Mouse (Mus musculus): Measurements from ENCODE around the gene Med9.
A peak's percentile ranks its signal among the peaks of the same experiment; 100 is the strongest.

Med9 gene

GRCm38 (mm10) chr11:59947752-59948400, at the start of gene Med9:
Gene Med9 (plus strand): TSS chr11:59948206.
- peak; percentile 91 for DNase-seq (ENCODE audit: low read depth, low spot score)

GRCm38 (mm10) chr11:59899711-59900685, 48.0 kb upstream of the Med9 start:
- DNase-seq (ENCODE audit: low read depth, low spot score): no peak

GRCm38 (mm10) chr11:59900995-59901394, 47.0 kb upstream of the Med9 start:
- no peak for DNase-seq (ENCODE audit: low read depth, low spot score)

GRCm38 (mm10) chr11:59902045-59902726, 45.8 kb upstream of the Med9 start:
- DNase-seq (ENCODE audit: low read depth, low spot score): no peak

- DNase-seq (ENCODE audit: low read depth, low spot score): no peak
Observed at GRCm38 (mm10) chr11:59906521-59907123, 41.4 kb upstream of the Med9 start.

- no peak for DNase-seq (ENCODE audit: low read depth, low spot score)
Observed at GRCm38 (mm10) chr11:59908446-59908845, 39.6 kb upstream of the Med9 start.

- no peak for DNase-seq (ENCODE audit: low read depth, low spot score)
Observed at GRCm38 (mm10) chr11:59910586-59910985, 37.4 kb upstream of the Med9 start.

- no peak for DNase-seq (ENCODE audit: low read depth, low spot score)
Observed at GRCm38 (mm10) chr11:59911523-59911922, 36.5 kb upstream of the Med9 start.

GRCm38 (mm10) chr11:59913702-59914101, 34.3 kb upstream of the Med9 start:
- no peak for DNase-seq (ENCODE audit: low read depth, low spot score)

GRCm38 (mm10) chr11:59918014-59918413, 30.0 kb upstream of the Med9 start:
- no peak for DNase-seq (ENCODE audit: low read depth, low spot score)

- no peak for DNase-seq (ENCODE audit: low read depth, low spot score)
Observed at GRCm38 (mm10) chr11:59919401-59919800, 28.6 kb upstream of the Med9 start.

- no peak for DNase-seq (ENCODE audit: low read depth, low spot score)
Observed at GRCm38 (mm10) chr11:59920331-59920730, 27.7 kb upstream of the Med9 start.

GRCm38 (mm10) chr11:59921265-59921664, 26.7 kb upstream of the Med9 start:
- DNase-seq (ENCODE audit: low read depth, low spot score): peak; percentile 71

- no peak for DNase-seq (ENCODE audit: low read depth, low spot score)
Observed at GRCm38 (mm10) chr11:59930031-59930430, 18.0 kb upstream of the Med9 start.

GRCm38 (mm10) chr11:59932560-59933337, 15.3 kb upstream of the Med9 start:
- no peak for DNase-seq (ENCODE audit: low read depth, low spot score)

GRCm38 (mm10) chr11:59933943-59934342, 14.1 kb upstream of the Med9 start:
- no peak for DNase-seq (ENCODE audit: low read depth, low spot score)

GRCm38 (mm10) chr11:59937023-59937422, 11.0 kb upstream of the Med9 start:
- no peak for DNase-seq (ENCODE audit: low read depth, low spot score)

- no peak for DNase-seq (ENCODE audit: low read depth, low spot score)
Observed at GRCm38 (mm10) chr11:59937615-59938014, 10.4 kb upstream of the Med9 start.

GRCm38 (mm10) chr11:59939821-59940220, 8.2 kb upstream of the Med9 start:
- no peak for DNase-seq (ENCODE audit: low read depth, low spot score)

- DNase-seq (ENCODE audit: low read depth, low spot score): no peak
Observed at GRCm38 (mm10) chr11:59940645-59941044, 7.4 kb upstream of the Med9 start.

- no peak for DNase-seq (ENCODE audit: low read depth, low spot score)
Observed at GRCm38 (mm10) chr11:59941391-59941790, 6.6 kb upstream of the Med9 start.

Data from WW6 (cell line).